Mouse (Mus musculus): ENCODE results near the gene Ccl27b.
"Not testable (repeated sequence)": the region's sequence is repeated elsewhere in the genome, so short reads cannot be mapped to it uniquely, and the experiment has no call there.

The Ccl27b gene

DNA sequence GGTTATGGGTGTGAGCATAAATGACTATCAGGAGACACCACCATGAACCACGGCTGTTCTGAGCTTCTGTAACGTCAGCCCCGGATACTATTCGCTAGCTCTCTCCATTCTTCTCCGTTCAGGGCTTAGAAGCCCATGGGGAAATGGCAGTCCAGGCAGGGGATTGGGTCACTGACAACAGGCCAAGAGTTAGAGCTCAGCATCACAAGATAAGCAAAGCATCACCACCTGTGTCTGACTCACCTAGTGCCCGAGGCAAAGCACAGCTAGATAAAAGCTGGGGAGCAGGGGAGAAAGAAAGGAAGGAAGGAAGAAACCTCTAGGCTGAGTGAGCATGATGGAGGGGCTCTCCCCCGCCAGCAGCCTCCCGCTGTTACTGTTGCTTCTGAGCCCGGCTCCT lies at the start of gene Ccl27b:
Gene Ccl27b (plus strand): TSS at position 301 of the 400 bp plus-strand sequence.
- DNase-seq (ENCODE audit: low read depth), result not testable (repeated sequence)

DNA sequence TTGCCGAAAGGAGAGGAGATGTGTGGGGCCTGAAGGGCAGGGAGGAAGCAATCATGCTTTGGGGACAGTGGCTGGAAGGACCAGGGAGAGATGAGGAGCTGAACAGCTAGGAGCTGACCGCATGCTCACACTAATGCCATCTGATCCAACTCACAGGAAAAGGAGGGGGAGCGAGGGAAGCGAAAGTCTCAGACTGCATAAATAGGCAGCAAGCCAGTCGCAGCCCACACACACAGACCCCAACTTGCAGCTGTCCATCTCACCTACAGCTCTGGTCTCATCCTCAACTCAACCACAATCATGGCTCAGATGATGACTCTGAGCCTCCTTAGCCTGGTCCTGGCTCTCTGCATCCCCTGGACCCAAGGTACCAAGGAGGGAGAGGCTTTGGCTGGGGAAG lies 43.2 kb upstream of the Ccl27b start, which contains the start of gene Gm10591:
Gene Gm10591 (plus strand): TSS at position 301 of the 400 bp plus-strand sequence.
- DNase-seq (ENCODE audit: low read depth), result not testable (repeated sequence)

DNA sequence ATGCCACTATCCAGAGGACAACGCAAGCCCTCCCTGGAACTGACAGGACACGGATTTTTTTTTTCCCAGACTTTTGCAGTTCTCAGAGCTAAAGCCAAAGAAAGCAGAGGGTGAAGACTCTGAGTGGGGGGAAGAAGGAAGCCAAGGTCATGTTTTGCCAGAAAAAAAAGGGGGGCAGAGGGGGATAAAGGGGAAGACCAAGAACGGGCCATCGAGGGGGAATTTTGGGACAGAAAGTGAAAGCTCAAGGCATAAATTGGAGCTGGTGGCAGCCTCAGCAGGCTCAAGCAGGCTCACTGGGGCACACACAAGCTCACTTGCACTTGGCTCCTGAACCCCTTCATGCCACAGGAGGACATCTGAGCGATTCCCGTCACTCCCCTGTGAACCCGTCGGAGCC lies 25.6 kb upstream of the Ccl27b start, which contains the start of gene Gm2564:
Gene Gm2564 (plus strand): TSS at position 301 of the 400 bp plus-strand sequence.
- not testable (repeated sequence) for DNase-seq (ENCODE audit: low read depth)

GRCm38 (mm10) chr4:42661793-42662192 lies 6.7 kb downstream of the Ccl27b start, which contains the start of gene Il11ra2:
Il11ra2 (minus strand) TSS chr4:42661893.
- DNase-seq (ENCODE audit: low read depth), result not testable (repeated sequence)

GRCm38 (mm10) chr4:42675415-42675814 lies 20.4 kb downstream of the Ccl27b start:
- DNase-seq (ENCODE audit: low read depth), result not testable (repeated sequence)

- DNase-seq (ENCODE audit: low read depth), result not testable (repeated sequence)
These were observed 24.3 kb downstream of the Ccl27b start for GRCm38 (mm10) chr4:42679365-42679764.

- not testable (repeated sequence) for DNase-seq (ENCODE audit: low read depth)
These were observed 25.6 kb downstream of the Ccl27b start for GRCm38 (mm10) chr4:42680374-42681356.

DNA sequence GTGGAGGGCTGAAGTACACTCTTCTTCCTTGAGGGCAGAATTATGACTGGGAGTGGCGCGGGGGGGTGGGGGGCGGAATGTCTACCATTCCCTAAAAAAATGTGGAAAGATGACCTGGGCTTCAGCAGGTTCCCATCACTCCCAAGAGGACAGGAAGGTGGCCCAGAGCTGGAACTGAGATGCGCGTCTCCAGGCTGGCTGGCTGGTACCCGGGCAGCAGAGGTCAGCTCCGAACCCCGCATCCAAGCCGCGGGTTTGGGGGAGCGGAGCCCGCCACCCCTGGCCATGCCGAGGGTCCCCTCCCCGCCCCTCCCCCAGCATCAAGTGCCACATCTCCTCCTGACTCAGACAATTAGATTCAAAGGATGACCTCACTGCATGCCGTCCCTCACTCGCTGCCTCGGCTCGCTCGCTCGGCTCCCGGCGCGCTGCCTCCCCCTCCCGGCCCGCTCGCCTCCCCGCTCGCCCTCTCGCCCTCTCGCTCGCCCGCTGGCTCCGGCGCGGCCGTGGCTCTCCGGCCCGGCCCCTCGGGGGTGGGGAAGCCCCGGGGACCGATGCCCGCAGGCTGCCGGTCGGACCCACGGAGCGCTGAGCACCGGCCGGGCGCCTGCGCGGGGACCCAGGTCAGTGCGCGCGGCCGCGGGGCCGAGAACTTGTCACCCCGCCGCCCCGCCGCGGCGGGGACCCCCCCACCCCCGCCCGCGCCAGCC lies 26.6 kb downstream of the Ccl27b start:
- not testable (repeated sequence) for DNase-seq (ENCODE audit: low read depth)

GRCm38 (mm10) chr4:42682183-42682524 lies 27.1 kb downstream of the Ccl27b start:
- DNase-seq (ENCODE audit: low read depth), result not testable (repeated sequence)
